Mouse (Mus musculus) megakaryocyte, adult 5-6 weeks (primary cell): ENCODE measurements around the gene Ikzf1. TPM values are rescaled to one million over a fixed set of nuclear protein-coding genes. Genes with fewer than 3 reads are reported as not detected.

Experiments
- ATAC-seq: 2 replicates; pipeline ENCODE4 v1.8.0; 2016; ENCODE audit warnings: mild to moderate bottlenecking, inconsistent platforms; ENCODE audit not compliant: poor library complexity, severe bottlenecking
- total RNA-seq, 2 experiments: library from RNA; stranded (forward) in 1 of 2; stranded (reverse) in 1 of 2; fragments of 153-499, 151-499 nt in 1 of 2; fragments of 221-1000, 200-1000 nt in 1 of 2; gene quantifications; 2 replicates each; pipeline versions ENCODE4 v1.2.3 to v1.2.4; 2015 to 2017

Gene Ikzf1
- total RNA-seq, 2 experiments from 2014 or later = 80.8 to 226 TPM

- ATAC-seq = no peak
These were observed 74.1 kb downstream of the Ikzf1 start for GRCm38 (mm10) chr11:11758883-11759282.

- ATAC-seq = peak; percentile 85
These were observed 78.4 kb downstream of the Ikzf1 start for GRCm38 (mm10) chr11:11763211-11763666.

GRCm38 (mm10) chr11:11765414-11765813 is 80.6 kb downstream of the Ikzf1 start:
- ATAC-seq = no peak

- ATAC-seq = peak; percentile 64
These were observed 81.3 kb downstream of the Ikzf1 start for GRCm38 (mm10) chr11:11766105-11766504.

GRCm38 (mm10) chr11:11766736-11767135 is 81.9 kb downstream of the Ikzf1 start:
- no peak for ATAC-seq

- no peak for ATAC-seq
These were observed 83.3 kb downstream of the Ikzf1 start for GRCm38 (mm10) chr11:11768057-11768456.

GRCm38 (mm10) chr11:11769281-11769680 is 84.5 kb downstream of the Ikzf1 start:
- ATAC-seq = no peak

GRCm38 (mm10) chr11:11770691-11771090 is 85.9 kb downstream of the Ikzf1 start:
- ATAC-seq = no peak

GRCm38 (mm10) chr11:11772196-11772595 is 87.4 kb downstream of the Ikzf1 start:
- ATAC-seq = no peak

- ATAC-seq = no peak
These were observed 89.6 kb downstream of the Ikzf1 start for GRCm38 (mm10) chr11:11774384-11774783.

- no peak for ATAC-seq
These were observed 90.1 kb downstream of the Ikzf1 start for GRCm38 (mm10) chr11:11774893-11775292.

- ATAC-seq = no peak
These were observed 91.4 kb downstream of the Ikzf1 start for GRCm38 (mm10) chr11:11776071-11776821.

GRCm38 (mm10) chr11:11776822-11777174 is 92.0 kb downstream of the Ikzf1 start:
- peak; percentile 58 for ATAC-seq

GRCm38 (mm10) chr11:11777246-11777645 is 92.4 kb downstream of the Ikzf1 start:
- peak; percentile 44 for ATAC-seq

GRCm38 (mm10) chr11:11777796-11778195 is 93.0 kb downstream of the Ikzf1 start:
- no peak for ATAC-seq

- no peak for ATAC-seq
These were observed 93.5 kb downstream of the Ikzf1 start for GRCm38 (mm10) chr11:11778345-11778744.

- ATAC-seq = peak; percentile 64
These were observed 96.9 kb downstream of the Ikzf1 start for GRCm38 (mm10) chr11:11781728-11782127.

- peak; percentile 64 for ATAC-seq
These were observed 100.7 kb downstream of the Ikzf1 start for GRCm38 (mm10) chr11:11785457-11785856.

- peak; percentile 86 for ATAC-seq
These were observed 103.7 kb downstream of the Ikzf1 start for GRCm38 (mm10) chr11:11788521-11788974.

- no peak for ATAC-seq
These were observed 109.8 kb downstream of the Ikzf1 start for GRCm38 (mm10) chr11:11794626-11795025.

- ATAC-seq = no peak
These were observed 113.9 kb downstream of the Ikzf1 start for GRCm38 (mm10) chr11:11798690-11799089.

- ATAC-seq = no peak
These were observed 115.5 kb downstream of the Ikzf1 start for GRCm38 (mm10) chr11:11800304-11800703.

- ATAC-seq = no peak
These were observed 116.3 kb downstream of the Ikzf1 start for GRCm38 (mm10) chr11:11801067-11801466.
